Mouse (Mus musculus): ENCODE results near the gene Slf2. TPM values are rescaled to one million over a fixed set of nuclear protein-coding genes. Genes with fewer than 3 reads are reported as not detected.
A peak's percentile ranks its signal among the peaks of the same experiment; 100 is the strongest.

Slf2 gene
- polyA plus RNA-seq, 1 experiment: 7.7 TPM

GRCm38 (mm10) chr19:44895245-44895644 is 35.7 kb upstream of the Slf2 start:
- no peak overlapping the region for H3K27ac ChIP-seq (ENCODE audit: control insufficient read depth, insufficient read depth, low read depth, low read length, poor library complexity)
- H3K4me3 ChIP-seq (replicated peaks; ENCODE audit: control insufficient read depth, low read depth, low read length): no peak overlapping the region
- TF ChIP-seq CTCF (IDR thresholded peaks at IDR 0.05; ENCODE audit: control insufficient read depth, insufficient read depth, low read length): peak; percentile 73
- no peak for TF ChIP-seq POLR2A (IDR thresholded peaks at IDR 0.05; ENCODE audit: borderline replicate concordance, control insufficient read depth, low read depth, low read length)
- no peaks in the 10 kb centered on the region for H3K4me1 ChIP-seq (ENCODE audit: control insufficient read depth, insufficient read depth, low read length)
- under 1% methylated on average over 4 of the region's 4 CpGs for WGBS

GRCm38 (mm10) chr19:44896450-44896849 is 34.5 kb upstream of the Slf2 start:
- Histone ChIP-seq H3K4me3 (replicated peaks; ENCODE audit: control insufficient read depth, low read depth, low read length) (no peak overlapping the region), H3K27ac (ENCODE audit: control insufficient read depth, insufficient read depth, low read depth, low read length, poor library complexity) (no peak overlapping the region), H3K4me1 (ENCODE audit: control insufficient read depth, insufficient read depth, low read length) (no peaks in the 10 kb centered on the region)
- no peak for TF ChIP-seq CTCF (IDR thresholded peaks at IDR 0.05; ENCODE audit: control insufficient read depth, insufficient read depth, low read length)
- TF ChIP-seq POLR2A (IDR thresholded peaks at IDR 0.05; ENCODE audit: borderline replicate concordance, control insufficient read depth, low read depth, low read length): no peak
- 55% methylated on average over 6 of the region's 6 CpGs for WGBS

- Histone ChIP-seq H3K4me3 (replicated peaks; ENCODE audit: control insufficient read depth, low read depth, low read length) (no peak overlapping the region), H3K27ac (ENCODE audit: control insufficient read depth, insufficient read depth, low read depth, low read length, poor library complexity) (no peak overlapping the region), H3K4me1 (ENCODE audit: control insufficient read depth, insufficient read depth, low read length) (no peaks in the 10 kb centered on the region)
- TF ChIP-seq CTCF (IDR thresholded peaks at IDR 0.05; ENCODE audit: control insufficient read depth, insufficient read depth, low read length): no peak
- no peak for TF ChIP-seq POLR2A (IDR thresholded peaks at IDR 0.05; ENCODE audit: borderline replicate concordance, control insufficient read depth, low read depth, low read length)
- WGBS: 59% methylated on average over 5 of the region's 5 CpGs
Observed at GRCm38 (mm10) chr19:44897521-44897920, 33.4 kb upstream of the Slf2 start.

GRCm38 (mm10) chr19:44898646-44899045 is 32.3 kb upstream of the Slf2 start:
- no peak for TF ChIP-seq CTCF (IDR thresholded peaks at IDR 0.05; ENCODE audit: control insufficient read depth, insufficient read depth, low read length)
- TF ChIP-seq POLR2A (IDR thresholded peaks at IDR 0.05; ENCODE audit: borderline replicate concordance, control insufficient read depth, low read depth, low read length): no peak
- no peak overlapping the region for H3K4me3 ChIP-seq (replicated peaks; ENCODE audit: control insufficient read depth, low read depth, low read length)
- WGBS: 53% methylated on average over 3 of the region's 3 CpGs
- H3K4me1 ChIP-seq (ENCODE audit: control insufficient read depth, insufficient read depth, low read length): no peaks in the 10 kb centered on the region
- H3K27ac ChIP-seq (ENCODE audit: control insufficient read depth, insufficient read depth, low read depth, low read length, poor library complexity): no peak overlapping the region

- WGBS: 49% methylated on average over 9 of the region's 9 CpGs
- no peak for TF ChIP-seq POLR2A (IDR thresholded peaks at IDR 0.05; ENCODE audit: borderline replicate concordance, control insufficient read depth, low read depth, low read length)
- TF ChIP-seq CTCF (IDR thresholded peaks at IDR 0.05; ENCODE audit: control insufficient read depth, insufficient read depth, low read length): no peak
- Histone ChIP-seq H3K4me3 (replicated peaks; ENCODE audit: control insufficient read depth, low read depth, low read length) (no peak overlapping the region), H3K4me1 (ENCODE audit: control insufficient read depth, insufficient read depth, low read length) (no peaks in the 10 kb centered on the region), H3K27ac (ENCODE audit: control insufficient read depth, insufficient read depth, low read depth, low read length, poor library complexity) (no peak overlapping the region)
Observed at GRCm38 (mm10) chr19:44899104-44899793, 31.7 kb upstream of the Slf2 start.

GRCm38 (mm10) chr19:44899947-44900773 is 30.8 kb upstream of the Slf2 start:
- Histone ChIP-seq H3K27ac (ENCODE audit: control insufficient read depth, insufficient read depth, low read depth, low read length, poor library complexity) (no peak overlapping the region), H3K4me3 (replicated peaks; ENCODE audit: control insufficient read depth, low read depth, low read length) (no peak overlapping the region), H3K4me1 (ENCODE audit: control insufficient read depth, insufficient read depth, low read length) (no peaks in the 10 kb centered on the region)
- TF ChIP-seq POLR2A (IDR thresholded peaks at IDR 0.05; ENCODE audit: borderline replicate concordance, control insufficient read depth, low read depth, low read length) (no peak), CTCF (IDR thresholded peaks at IDR 0.05; ENCODE audit: control insufficient read depth, insufficient read depth, low read length) (no peak)
- 40% methylated on average over 22 of the region's 22 CpGs for whole genome bisulfite sequencing

- Histone ChIP-seq H3K27ac (ENCODE audit: control insufficient read depth, insufficient read depth, low read depth, low read length, poor library complexity) (no peak overlapping the region), H3K4me1 (ENCODE audit: control insufficient read depth, insufficient read depth, low read length) (no peaks in the 10 kb centered on the region), H3K4me3 (replicated peaks; ENCODE audit: control insufficient read depth, low read depth, low read length) (no peak overlapping the region)
- 69% methylated on average over 3 of the region's 3 CpGs for WGBS
- TF ChIP-seq POLR2A (IDR thresholded peaks at IDR 0.05; ENCODE audit: borderline replicate concordance, control insufficient read depth, low read depth, low read length) (no peak), CTCF (IDR thresholded peaks at IDR 0.05; ENCODE audit: control insufficient read depth, insufficient read depth, low read length) (no peak)
Observed at GRCm38 (mm10) chr19:44901047-44901446, 29.9 kb upstream of the Slf2 start.

- Histone ChIP-seq H3K27ac (ENCODE audit: control insufficient read depth, insufficient read depth, low read depth, low read length, poor library complexity) (no peak overlapping the region), H3K4me3 (replicated peaks; ENCODE audit: control insufficient read depth, low read depth, low read length) (no peak overlapping the region), H3K4me1 (ENCODE audit: control insufficient read depth, insufficient read depth, low read length) (no peaks in the 10 kb centered on the region)
- 73% methylated on average over 4 of the region's 4 CpGs for WGBS
- TF ChIP-seq CTCF (IDR thresholded peaks at IDR 0.05; ENCODE audit: control insufficient read depth, insufficient read depth, low read length): no peak
Observed at GRCm38 (mm10) chr19:44902324-44902723, 28.6 kb upstream of the Slf2 start.

Data from bone marrow, adult 2 months (tissue).